Mouse (Mus musculus): ENCODE results near the gene Frem2. TPM values are rescaled to one million over a fixed set of nuclear protein-coding genes. Genes with fewer than 3 reads are reported as not detected.

Gene Frem2
- polyA plus RNA-seq, 1 experiment from 2014 or later = 5.5 TPM

DNA sequence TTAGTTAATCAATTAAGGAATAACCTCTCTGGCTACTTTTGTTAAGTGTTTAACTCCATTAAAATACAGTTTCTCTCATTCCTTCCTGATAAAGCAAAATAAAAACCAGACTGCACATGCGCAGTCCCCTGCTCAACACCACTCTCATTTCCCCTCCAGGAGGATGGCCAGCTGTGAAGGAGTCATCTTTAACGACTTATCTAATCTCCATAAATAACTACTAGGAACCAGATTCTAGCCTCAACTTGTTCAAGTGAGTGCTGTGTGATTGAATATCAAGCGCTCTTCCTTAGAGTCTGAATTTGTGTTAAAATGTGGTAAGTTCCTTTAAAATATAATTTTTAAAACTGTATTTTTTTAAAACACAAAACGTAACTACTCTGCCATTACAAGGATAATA, 7.7 kb downstream of the Frem2 start:
- Histone ChIP-seq H3K4me2 (ENCODE audit: low read length) (no peak overlapping the region), H3K4me1 (ENCODE audit: control insufficient read depth in 2 of 2, insufficient read depth in 2 of 2, low read length in 2 of 2) (peaks cover 11 to 13% of the 10 kb centered on the region in 2 experiments), H3K27me3 (ENCODE audit: control insufficient read depth, insufficient read depth, low read length) (no peaks in the 10 kb centered on the region), H3K9ac (ENCODE audit: low read length) (no peak overlapping the region), H3K27ac (replicated peaks in 1 of 2; ENCODE audit: control insufficient read depth in 1 of 2, insufficient read depth in 1 of 2, low read depth in 2 of 2, low read length in 2 of 2) (no peak overlapping the region), H3K4me3 (ENCODE audit: control insufficient read depth in 1 of 2, insufficient read depth in 1 of 2, low read depth in 1 of 2, low read length in 2 of 2) (no peak overlapping the region), H3K9me3 (ENCODE audit: control insufficient read depth, low read length) (peaks cover 8% of the 10 kb centered on the region; the same call in 1 of the 2 replicates), H3K36me3 (ENCODE audit: control insufficient read depth, insufficient read depth, low read length) (peaks cover 11% of the 10 kb centered on the region; the same call in 1 of the 2 replicates)
- no peak for ATAC-seq (ENCODE audit: insufficient number of reproducible peaks, insufficient read depth, low FRiP score, low read depth)
- WGBS = 38% methylated on average over 4 of the region's 4 CpGs

DNA sequence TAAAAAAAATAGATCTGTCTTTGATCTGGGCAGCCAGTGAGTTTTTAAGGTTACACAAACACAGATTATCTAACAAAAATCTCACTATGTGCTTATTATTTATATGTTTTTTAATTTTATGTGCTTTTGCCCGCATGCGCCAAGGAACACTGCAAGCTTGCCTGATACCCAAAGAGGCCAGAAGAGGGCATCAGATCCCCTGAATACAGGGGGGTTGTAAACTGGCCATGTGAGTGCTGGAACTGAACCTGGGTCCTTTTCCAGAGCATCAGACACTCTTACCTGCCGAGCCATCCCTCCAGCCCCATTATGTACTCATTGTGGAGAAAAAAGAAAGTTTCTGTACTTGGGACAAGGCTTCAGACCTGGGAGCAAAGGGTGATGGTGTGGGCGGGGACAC, 8.3 kb downstream of the Frem2 start:
- no peak overlapping the region for H3K4me2 ChIP-seq (ENCODE audit: low read length)
- no peak overlapping the region for H3K27ac ChIP-seq (replicated peaks in 1 of 2; ENCODE audit: control insufficient read depth in 1 of 2, insufficient read depth in 1 of 2, low read depth in 2 of 2, low read length in 2 of 2)
- peaks cover 5% of the 10 kb centered on the region; the same call in 1 of the 2 replicates for H3K36me3 ChIP-seq (ENCODE audit: control insufficient read depth, insufficient read depth, low read length)
- H3K4me1 ChIP-seq (ENCODE audit: control insufficient read depth in 2 of 2, insufficient read depth in 2 of 2, low read length in 2 of 2) = peaks cover 11 to 13% of the 10 kb centered on the region in 2 experiments
- no peak for ATAC-seq (ENCODE audit: insufficient number of reproducible peaks, insufficient read depth, low FRiP score, low read depth)
- H3K9me3 ChIP-seq (ENCODE audit: control insufficient read depth, low read length) = peaks cover 8% of the 10 kb centered on the region; the same call in 1 of the 2 replicates
- no peak overlapping the region for H3K9ac ChIP-seq (ENCODE audit: low read length)
- H3K27me3 ChIP-seq (ENCODE audit: control insufficient read depth, insufficient read depth, low read length) = no peaks in the 10 kb centered on the region
- WGBS = 92% methylated on average over 4 of the region's 4 CpGs
- no peak overlapping the region for H3K4me3 ChIP-seq (ENCODE audit: control insufficient read depth in 1 of 2, insufficient read depth in 1 of 2, low read depth in 1 of 2, low read length in 2 of 2)

DNA sequence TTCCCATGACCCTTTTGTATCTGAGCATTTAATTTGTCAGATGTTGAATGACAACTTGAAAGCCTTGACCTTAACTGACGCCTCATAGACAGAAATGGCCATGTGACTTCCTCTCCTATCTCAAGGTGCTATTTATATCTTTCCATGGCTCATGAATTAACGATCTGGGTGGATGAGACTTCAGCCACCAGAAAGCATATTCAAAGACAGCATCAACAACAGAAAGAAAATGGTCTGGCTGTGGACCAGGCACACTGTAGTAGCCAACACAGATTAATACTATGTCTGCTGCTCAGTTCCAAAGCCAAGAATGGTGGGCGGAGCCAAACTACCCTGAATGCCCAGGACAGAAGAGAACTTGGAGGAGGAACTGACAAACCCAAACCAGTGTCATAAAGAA, 21.2 kb downstream of the Frem2 start:
- peaks cover 6 to 9% of the 10 kb centered on the region in 2 experiments; a peak in 3 of 4 replicates for H3K4me1 ChIP-seq (ENCODE audit: control insufficient read depth in 2 of 2, insufficient read depth in 2 of 2, low read length in 2 of 2)
- H3K27ac ChIP-seq (replicated peaks in 1 of 2; ENCODE audit: control insufficient read depth in 1 of 2, insufficient read depth in 1 of 2, low read depth in 2 of 2, low read length in 2 of 2) = peak overlapping the region; percentile 39 to 53; a peak in 2 of 4 replicates
- no peaks in the 10 kb centered on the region for H3K9me3 ChIP-seq (ENCODE audit: control insufficient read depth, low read length)
- H3K4me3 ChIP-seq (ENCODE audit: control insufficient read depth in 1 of 2, insufficient read depth in 1 of 2, low read depth in 1 of 2, low read length in 2 of 2) = no peak overlapping the region
- no peak; the same call in 1 of the 2 replicates for ATAC-seq (ENCODE audit: insufficient number of reproducible peaks, insufficient read depth, low FRiP score, low read depth)
- H3K36me3 ChIP-seq (ENCODE audit: control insufficient read depth, insufficient read depth, low read length) = no peaks in the 10 kb centered on the region
- H3K9ac ChIP-seq (ENCODE audit: low read length) = no peak overlapping the region
- no peak overlapping the region for H3K4me2 ChIP-seq (ENCODE audit: low read length)
- no peaks in the 10 kb centered on the region for H3K27me3 ChIP-seq (ENCODE audit: control insufficient read depth, insufficient read depth, low read length)
- WGBS = 35% methylated on average over 3 of the region's 3 CpGs

DNA sequence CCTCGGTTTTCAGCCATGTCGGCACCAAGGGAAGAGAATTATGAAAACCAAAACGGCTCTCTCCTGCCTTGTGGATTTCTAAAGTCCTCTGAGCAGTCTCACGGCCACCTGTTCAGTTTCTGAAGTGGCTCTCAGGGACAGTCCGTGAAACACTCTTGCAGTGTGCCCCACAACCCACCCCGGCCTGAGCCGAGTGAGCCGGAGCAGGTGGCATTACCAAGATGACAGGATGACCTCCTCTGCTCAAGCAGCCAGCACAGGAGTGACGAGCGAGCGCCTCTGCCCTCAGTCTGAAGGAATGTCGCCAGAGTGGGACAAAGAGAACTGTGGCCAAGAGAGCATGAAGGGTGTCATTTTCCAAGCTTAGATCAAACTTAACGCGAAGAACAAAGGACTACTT, 26.0 kb downstream of the Frem2 start:
- peak overlapping the region; percentile 3; the same call in 1 of the 2 replicates for H3K9ac ChIP-seq (ENCODE audit: low read length)
- H3K4me2 ChIP-seq (ENCODE audit: low read length) = peak overlapping the region; percentile 49
- no peaks in the 10 kb centered on the region for H3K27me3 ChIP-seq (ENCODE audit: control insufficient read depth, insufficient read depth, low read length)
- ATAC-seq (ENCODE audit: insufficient number of reproducible peaks, insufficient read depth, low FRiP score, low read depth) = 0 out of 2 replicates have a peak, but pooled peaks have one; percentile 43
- 39% methylated on average over 14 of the region's 14 CpGs for WGBS
- H3K9me3 ChIP-seq (ENCODE audit: control insufficient read depth, low read length) = no peaks in the 10 kb centered on the region
- peak overlapping the region; percentile 6 to 19; a peak in 2 of 4 replicates for H3K27ac ChIP-seq (replicated peaks in 1 of 2; ENCODE audit: control insufficient read depth in 1 of 2, insufficient read depth in 1 of 2, low read depth in 2 of 2, low read length in 2 of 2)
- H3K4me1 ChIP-seq (ENCODE audit: control insufficient read depth in 2 of 2, insufficient read depth in 2 of 2, low read length in 2 of 2) = peaks cover 5 to 20% of the 10 kb centered on the region in 2 experiments; a peak in 3 of 4 replicates
- H3K36me3 ChIP-seq (ENCODE audit: control insufficient read depth, insufficient read depth, low read length) = no peaks in the 10 kb centered on the region
- H3K4me3 ChIP-seq (ENCODE audit: control insufficient read depth in 1 of 2, insufficient read depth in 1 of 2, low read depth in 1 of 2, low read length in 2 of 2) = no peak overlapping the region

DNA sequence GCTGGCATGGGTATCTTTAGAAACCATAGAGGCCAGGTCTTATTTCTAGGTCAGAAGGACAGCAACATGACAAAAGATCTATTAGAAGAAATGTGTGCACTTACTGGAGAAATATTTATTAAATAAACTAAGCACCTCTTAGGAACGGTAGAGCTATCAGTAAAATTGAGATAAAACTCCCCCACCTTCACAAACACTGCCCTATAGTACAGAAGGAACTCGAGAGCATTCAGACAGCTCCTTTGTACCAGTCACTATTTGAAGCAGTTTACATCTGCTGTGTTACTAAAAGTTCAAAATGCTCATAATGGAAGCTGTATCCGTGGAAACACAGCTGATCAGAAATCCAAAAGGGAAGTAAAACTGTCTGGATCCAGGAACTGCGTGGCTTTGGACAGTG, 26.5 kb downstream of the Frem2 start:
- Histone ChIP-seq H3K27ac (replicated peaks in 1 of 2; ENCODE audit: control insufficient read depth in 1 of 2, insufficient read depth in 1 of 2, low read depth in 2 of 2, low read length in 2 of 2) (peak overlapping the region in 1 of 2 experiments; percentile 19; a peak in 1 of 4 replicates), H3K4me1 (ENCODE audit: control insufficient read depth in 2 of 2, insufficient read depth in 2 of 2, low read length in 2 of 2) (peaks cover 3 to 18% of the 10 kb centered on the region in 2 experiments; a peak in 3 of 4 replicates), H3K4me2 (ENCODE audit: low read length) (peak overlapping the region; percentile 49), H3K36me3 (ENCODE audit: control insufficient read depth, insufficient read depth, low read length) (no peaks in the 10 kb centered on the region), H3K9ac (ENCODE audit: low read length) (peak overlapping the region; percentile 3; the same call in 1 of the 2 replicates), H3K9me3 (ENCODE audit: control insufficient read depth, low read length) (no peaks in the 10 kb centered on the region), H3K27me3 (ENCODE audit: control insufficient read depth, insufficient read depth, low read length) (no peaks in the 10 kb centered on the region), H3K4me3 (ENCODE audit: control insufficient read depth in 1 of 2, insufficient read depth in 1 of 2, low read depth in 1 of 2, low read length in 2 of 2) (no peak overlapping the region)
- 39% methylated on average over 4 of the region's 4 CpGs for WGBS
- no peak for ATAC-seq (ENCODE audit: insufficient number of reproducible peaks, insufficient read depth, low FRiP score, low read depth)

DNA sequence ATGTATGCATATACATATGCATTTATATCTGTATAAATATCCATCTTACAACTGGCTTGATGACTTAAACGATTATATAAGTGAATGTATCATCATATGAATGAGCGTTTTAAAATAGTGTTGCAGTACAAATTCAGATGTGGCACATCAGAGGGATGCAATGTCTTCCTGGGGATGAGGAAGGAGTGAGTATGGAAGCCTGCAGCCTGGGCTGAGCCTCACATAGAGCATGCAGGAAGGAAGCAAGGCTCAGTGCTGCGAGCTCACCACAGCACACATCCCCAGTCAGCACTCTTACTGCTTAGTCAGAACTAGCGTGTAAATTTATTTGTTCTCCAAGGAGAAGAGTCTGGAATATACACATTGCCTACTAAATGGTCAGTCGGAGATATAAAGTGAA, 27.2 kb downstream of the Frem2 start:
- H3K4me1 ChIP-seq (ENCODE audit: control insufficient read depth in 2 of 2, insufficient read depth in 2 of 2, low read length in 2 of 2) = peaks cover 3 to 18% of the 10 kb centered on the region in 2 experiments; a peak in 3 of 4 replicates
- no peak for ATAC-seq (ENCODE audit: insufficient number of reproducible peaks, insufficient read depth, low FRiP score, low read depth)
- H3K4me3 ChIP-seq (ENCODE audit: control insufficient read depth in 1 of 2, insufficient read depth in 1 of 2, low read depth in 1 of 2, low read length in 2 of 2) = no peak overlapping the region
- no peaks in the 10 kb centered on the region for H3K27me3 ChIP-seq (ENCODE audit: control insufficient read depth, insufficient read depth, low read length)
- no peak overlapping the region for H3K9ac ChIP-seq (ENCODE audit: low read length)
- no peak overlapping the region for H3K4me2 ChIP-seq (ENCODE audit: low read length)
- no peaks in the 10 kb centered on the region for H3K36me3 ChIP-seq (ENCODE audit: control insufficient read depth, insufficient read depth, low read length)
- no peaks in the 10 kb centered on the region for H3K9me3 ChIP-seq (ENCODE audit: control insufficient read depth, low read length)
- no peak overlapping the region for H3K27ac ChIP-seq (replicated peaks in 1 of 2; ENCODE audit: control insufficient read depth in 1 of 2, insufficient read depth in 1 of 2, low read depth in 2 of 2, low read length in 2 of 2)
- 89% methylated on average over 5 of the region's 5 CpGs for WGBS

DNA sequence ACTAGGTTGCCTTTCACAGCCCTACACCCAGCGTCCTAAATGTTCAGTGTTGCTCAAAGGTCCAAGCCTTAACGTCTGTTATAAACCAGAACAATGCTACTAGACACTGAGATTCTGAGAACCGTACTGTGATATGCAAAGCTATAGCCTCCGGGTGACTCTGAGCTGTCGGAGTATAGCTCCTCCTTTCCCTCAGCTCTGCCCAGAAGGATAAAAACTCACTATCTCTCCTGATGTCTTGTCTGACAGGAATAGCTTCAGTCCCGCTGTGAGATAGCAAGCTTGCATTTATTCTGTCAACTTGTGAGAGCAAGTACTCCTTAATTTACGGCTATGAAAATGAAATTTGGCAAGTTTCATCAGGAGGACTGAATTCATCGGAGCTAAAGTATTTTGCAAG, 33.9 kb downstream of the Frem2 start:
- Histone ChIP-seq H3K4me1 (ENCODE audit: control insufficient read depth in 2 of 2, insufficient read depth in 2 of 2, low read length in 2 of 2) (peaks cover 2 to 12% of the 10 kb centered on the region in 2 experiments; a peak in 3 of 4 replicates), H3K27ac (replicated peaks in 1 of 2; ENCODE audit: control insufficient read depth in 1 of 2, insufficient read depth in 1 of 2, low read depth in 2 of 2, low read length in 2 of 2) (no peak overlapping the region), H3K9me3 (ENCODE audit: control insufficient read depth, low read length) (no peaks in the 10 kb centered on the region), H3K36me3 (ENCODE audit: control insufficient read depth, insufficient read depth, low read length) (no peaks in the 10 kb centered on the region), H3K4me3 (ENCODE audit: control insufficient read depth in 1 of 2, insufficient read depth in 1 of 2, low read depth in 1 of 2, low read length in 2 of 2) (no peak overlapping the region), H3K9ac (ENCODE audit: low read length) (no peak overlapping the region), H3K27me3 (ENCODE audit: control insufficient read depth, insufficient read depth, low read length) (no peaks in the 10 kb centered on the region), H3K4me2 (ENCODE audit: low read length) (no peak overlapping the region)
- WGBS = 55% methylated on average over 8 of the region's 8 CpGs
- ATAC-seq (ENCODE audit: insufficient number of reproducible peaks, insufficient read depth, low FRiP score, low read depth) = no peak

DNA sequence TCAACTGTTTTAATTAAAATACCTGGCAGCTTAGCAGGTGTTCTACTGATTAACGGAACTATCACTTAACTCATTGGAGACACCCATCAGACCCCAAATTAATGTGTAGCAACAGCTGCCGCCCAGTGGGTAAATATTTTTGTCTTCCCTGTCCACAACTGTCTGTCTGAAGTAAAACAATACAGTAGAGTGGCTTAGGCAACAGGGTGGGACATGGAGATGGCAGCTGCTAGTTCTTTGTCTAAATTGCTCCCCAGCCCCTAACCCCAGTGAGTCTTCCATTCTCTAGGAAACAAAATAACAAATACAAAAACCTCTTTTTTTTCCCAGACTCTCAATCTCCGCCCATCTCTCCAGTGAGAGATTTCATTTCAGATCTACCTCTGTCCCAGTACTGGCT, 36.2 kb downstream of the Frem2 start:
- H3K27me3 ChIP-seq (ENCODE audit: control insufficient read depth, insufficient read depth, low read length) = no peaks in the 10 kb centered on the region
- no peaks in the 10 kb centered on the region for H3K9me3 ChIP-seq (ENCODE audit: control insufficient read depth, low read length)
- H3K9ac ChIP-seq (ENCODE audit: low read length) = no peak overlapping the region
- H3K27ac ChIP-seq (replicated peaks in 1 of 2; ENCODE audit: control insufficient read depth in 1 of 2, insufficient read depth in 1 of 2, low read depth in 2 of 2, low read length in 2 of 2) = no peak overlapping the region
- no peak overlapping the region for H3K4me2 ChIP-seq (ENCODE audit: low read length)
- H3K4me1 ChIP-seq (ENCODE audit: control insufficient read depth in 2 of 2, insufficient read depth in 2 of 2, low read length in 2 of 2) = peaks cover 0 to 2% of the 10 kb centered on the region in 2 experiments; a peak in 2 of 4 replicates
- H3K36me3 ChIP-seq (ENCODE audit: control insufficient read depth, insufficient read depth, low read length) = no peaks in the 10 kb centered on the region
- WGBS = 84% methylated on average over 3 of the region's 3 CpGs
- no peak for ATAC-seq (ENCODE audit: insufficient number of reproducible peaks, insufficient read depth, low FRiP score, low read depth)
- no peak overlapping the region for H3K4me3 ChIP-seq (ENCODE audit: control insufficient read depth in 1 of 2, insufficient read depth in 1 of 2, low read depth in 1 of 2, low read length in 2 of 2)
